Mouse (Mus musculus): ENCODE data around the gene Mfsd8. TPM values are rescaled to one million over a fixed set of nuclear protein-coding genes. Genes with fewer than 3 reads are reported as not detected.
A peak's percentile ranks its signal among the peaks of the same experiment; 100 is the strongest.

The Mfsd8 gene
- polyA plus RNA-seq, 1 experiment from 2014 or later: 12.2 TPM

GRCm38 (mm10) chr3:40799530-40800372 lies 46.9 kb downstream of the Mfsd8 start, which contains the start of gene Plk4:
Gene Plk4, plus strand, starts transcription at chr3:40800019.
- H3K9me3 ChIP-seq: no peaks in the 10 kb centered on the region
- ATAC-seq: peak; percentile 97
- peak within 1 kb of the TSS; percentile 86 for H3K9ac ChIP-seq (replicated peaks)
- 2% methylated on average over 66 of the region's 66 CpGs for WGBS
- H3K4me2 ChIP-seq (replicated peaks): peak within 1 kb of the TSS; percentile 98
- peak within 1 kb of the TSS; percentile 61 for H3K27ac ChIP-seq
- H3K4me1 ChIP-seq (replicated peaks): peaks cover 20% of the 10 kb centered on the region
- H3K36me3 ChIP-seq: peaks cover 5% of the 10 kb centered on the region; the same call in 1 of the 2 replicates
- H3K4me3 ChIP-seq (replicated peaks): peak within 1 kb of the TSS; percentile 91
- no peaks in the 10 kb centered on the region for H3K27me3 ChIP-seq

GRCm38 (mm10) chr3:40798500-40798899 lies 48.2 kb downstream of the Mfsd8 start:
- Histone ChIP-seq H3K4me1 (replicated peaks) (peaks cover 20% of the 10 kb centered on the region), H3K9ac (replicated peaks) (no peak overlapping the region), H3K27ac (no peak overlapping the region), H3K4me2 (replicated peaks) (no peak overlapping the region), H3K36me3 (peaks cover 6% of the 10 kb centered on the region; the same call in 1 of the 2 replicates), H3K9me3 (no peaks in the 10 kb centered on the region), H3K27me3 (no peaks in the 10 kb centered on the region), H3K4me3 (replicated peaks) (no peak overlapping the region)
- ATAC-seq: peak; percentile 12; the same call in 1 of the 2 replicates
- whole genome bisulfite sequencing: 34% methylated on average over 7 of the region's 7 CpGs

DNA sequence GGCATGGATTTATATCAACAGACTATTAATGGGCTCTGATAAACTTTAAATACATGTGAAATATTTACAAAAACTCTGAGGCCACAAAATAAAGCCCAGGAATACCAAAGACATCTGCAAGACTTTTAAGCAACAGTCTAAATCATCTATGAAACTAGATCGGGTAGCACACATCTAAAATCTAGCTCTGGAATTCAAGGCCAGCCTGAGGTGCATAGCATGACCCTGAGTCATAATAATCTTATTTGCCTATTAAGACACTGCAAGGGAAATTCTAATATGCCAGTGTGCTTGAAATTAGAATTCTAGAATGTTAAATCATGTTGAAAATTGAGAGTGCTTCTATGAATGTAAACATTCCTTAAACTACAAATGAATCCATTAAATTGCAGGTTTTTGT lies 48.6 kb downstream of the Mfsd8 start:
- Histone ChIP-seq H3K4me2 (replicated peaks) (no peak overlapping the region), H3K36me3 (peaks cover 10% of the 10 kb centered on the region; the same call in 1 of the 2 replicates), H3K4me3 (replicated peaks) (no peak overlapping the region), H3K27me3 (no peaks in the 10 kb centered on the region), H3K4me1 (replicated peaks) (peaks cover 20% of the 10 kb centered on the region), H3K9me3 (no peaks in the 10 kb centered on the region), H3K9ac (replicated peaks) (no peak overlapping the region), H3K27ac (no peak overlapping the region)
- no peak for ATAC-seq
- 84% methylated on average over 1 of the region's 1 CpGs for whole genome bisulfite sequencing

DNA sequence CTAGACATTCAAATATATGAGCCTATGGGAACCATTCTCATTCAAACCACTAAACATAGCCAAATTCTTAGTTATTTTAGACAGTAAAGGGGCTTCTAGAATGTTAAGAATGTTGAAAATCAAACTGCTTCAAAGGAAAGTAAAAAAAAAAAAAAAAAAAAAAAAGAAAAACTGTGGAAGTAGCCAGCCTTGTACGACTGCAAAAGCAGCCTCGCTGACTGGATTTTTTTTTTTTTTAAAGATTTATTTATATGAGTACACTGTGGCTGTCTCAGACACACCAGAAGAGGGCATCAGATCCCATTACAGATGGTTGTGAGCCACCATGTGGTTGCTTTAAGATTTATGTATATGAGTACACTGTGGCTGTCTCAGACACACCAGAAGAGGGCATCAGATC lies 52.9 kb downstream of the Mfsd8 start:
- H3K4me3 ChIP-seq (replicated peaks): no peak overlapping the region
- whole genome bisulfite sequencing: 97% methylated on average over 2 of the region's 2 CpGs
- H3K9me3 ChIP-seq: no peaks in the 10 kb centered on the region
- H3K36me3 ChIP-seq: peaks cover 27% of the 10 kb centered on the region
- no peak overlapping the region for H3K27ac ChIP-seq
- H3K9ac ChIP-seq (replicated peaks): no peak overlapping the region
- no peaks in the 10 kb centered on the region for H3K27me3 ChIP-seq
- no peaks in the 10 kb centered on the region for H3K4me1 ChIP-seq (replicated peaks)
- ATAC-seq: no peak
- H3K4me2 ChIP-seq (replicated peaks): no peak overlapping the region

Other genes starting within 250 kb of the Mfsd8 start
- gene Slc25a31, start 138.0 kb downstream of the Mfsd8 start, polyA plus RNA-seq (2015; fragmentation: Nextera tagmentation; extraction: Ambion mirVana): 0.34 and 0.48 TPM in 2 replicates
- gene Hspa4l, start 102.4 kb downstream of the Mfsd8 start, polyA plus RNA-seq (2015; fragmentation: Nextera tagmentation; extraction: Ambion mirVana): 55.6 and 60.1 TPM in 2 replicates
- gene Plk4, start 46.9 kb downstream of the Mfsd8 start, polyA plus RNA-seq (2015; fragmentation: Nextera tagmentation; extraction: Ambion mirVana): 23.2 and 24.1 TPM in 2 replicates
- 13.2 and 18.6 TPM in 2 replicates for gene Abhd18, start 84 bp upstream of the Mfsd8 start, polyA plus RNA-seq (2015; fragmentation: Nextera tagmentation; extraction: Ambion mirVana)
- 0.22 and 0.49 TPM in 2 replicates for gene 1700034I23Rik, start 55.7 kb upstream of the Mfsd8 start, polyA plus RNA-seq (2015; fragmentation: Nextera tagmentation; extraction: Ambion mirVana)
- 2.4 and 2.6 TPM in 2 replicates for gene Larp1b, start 102.9 kb upstream of the Mfsd8 start, polyA plus RNA-seq (2015; fragmentation: Nextera tagmentation; extraction: Ambion mirVana)
- 24.8 and 27.6 TPM in 2 replicates for gene Pgrmc2, start 236.2 kb upstream of the Mfsd8 start, polyA plus RNA-seq (2015; fragmentation: Nextera tagmentation; extraction: Ambion mirVana)

Data from midbrain, embryonic 13.5 days (tissue).